Mouse (Mus musculus) MEL (cell line): ENCODE data around the gene Scd3.

Experiments used
- BHLHE40 ChIP-seq: IDR thresholded peaks from 2 replicates; pipeline ENCODE4 v1.6.1; 2012; ENCODE audit warnings: low read depth, mild to moderate bottlenecking, inconsistent platforms, low read length, improper control_type of control experiment, borderline replicate concordance
- CTCF ChIP-seq, 3 experiments: IDR thresholded peaks in 2 of 3; conservative IDR thresholded peaks in 1 of 3; 2 replicates each; pipeline ENCODE4 v1.5.1; 2011 to 2012; ENCODE audit warnings: low read length in 3 of 3, low read depth in 2 of 3, mild to moderate bottlenecking in 2 of 3, improper control_type of control experiment in 1 of 3, inconsistent platforms in 1 of 3, mixed read lengths in 1 of 3, moderate library complexity in 1 of 3; ENCODE audit not compliant: control insufficient read depth in 1 of 3, insufficient read depth in 1 of 3, poor library complexity in 1 of 3, severe bottlenecking in 1 of 3

DNA sequence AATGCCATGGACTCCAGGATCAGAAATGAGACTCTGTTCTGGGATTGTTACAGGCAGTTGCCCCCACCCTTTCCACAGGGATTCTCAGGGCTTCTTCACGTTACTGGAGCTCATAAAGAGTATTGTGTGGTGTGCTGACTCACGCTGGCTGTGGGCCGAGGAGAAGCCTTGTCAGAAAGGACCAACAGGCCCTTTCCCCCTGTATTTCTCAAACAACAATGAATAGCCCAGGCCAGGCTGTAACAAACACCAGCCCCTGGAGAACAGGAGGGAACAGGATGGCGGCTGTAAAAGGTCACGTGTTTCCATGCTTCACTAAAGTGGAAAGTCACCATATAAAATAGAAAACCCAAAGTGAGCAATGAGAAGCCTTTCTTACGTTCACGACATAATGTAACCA lies 62.2 kb downstream of the Scd3 start:
- TF ChIP-seq CTCF (IDR thresholded peaks at IDR 0.05 in 2 of 3, conservative IDR thresholded peaks at IDR 0.05 in 1 of 3; ENCODE audit: control insufficient read depth in 1 of 3, insufficient read depth in 1 of 3, low read depth in 2 of 3, low read length in 3 of 3, poor library complexity in 1 of 3, severe bottlenecking in 1 of 3) (no peak), BHLHE40 (no peak)
